Mouse (Mus musculus) erythroblast, embryonic 14.5 days (primary cell): ENCODE results near the gene Ttc17.

Source experiments
- GATA1 ChIP-seq: IDR thresholded peaks from 2 replicates; pipeline ENCODE4 v1.6.1; 2012; ENCODE audit warnings: low read length, inconsistent platforms, mixed read lengths
- TAL1 ChIP-seq: IDR thresholded peaks from 3 replicates; pipeline ENCODE4 v1.6.1; 2012; ENCODE audit warnings: low read length, inconsistent platforms, mixed read lengths

GRCm38 (mm10) chr2:94268835-94269234 is 137.7 kb downstream of the Ttc17 start:
- TF ChIP-seq TAL1 (no peak), GATA1 (no peak)
